Mouse (Mus musculus): ENCODE measurements around the gene Atg2b. TPM values are rescaled to one million over a fixed set of nuclear protein-coding genes. Genes with fewer than 3 reads are reported as not detected.

Atg2b gene
- total and polyA plus RNA-seq, 3 experiments: 28.3 to 35.9 TPM; not detected in 1

DNA sequence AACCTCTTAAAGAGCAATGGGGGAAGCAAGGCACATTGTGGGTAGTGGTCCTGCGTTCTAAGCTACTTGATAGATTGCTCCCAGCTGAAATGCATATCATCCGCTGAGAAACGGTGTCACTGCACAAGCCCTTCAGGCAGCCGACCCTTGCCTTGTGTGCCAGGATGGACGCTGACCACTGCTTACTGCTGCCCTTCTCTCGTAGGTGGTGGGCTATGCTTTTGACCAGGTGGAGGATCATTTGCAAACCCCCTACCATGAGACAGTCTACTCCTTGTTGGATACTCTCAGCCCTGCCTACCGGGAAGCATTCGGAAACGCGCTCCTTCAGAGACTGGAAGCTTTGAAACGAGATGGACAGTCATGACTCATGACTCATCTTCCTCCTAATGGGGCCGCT lies 15.4 kb upstream of the Atg2b start:
- Histone ChIP-seq H3K9ac (ENCODE audit: control insufficient read depth, low read depth, low read length, poor library complexity, severe bottlenecking) (no peak overlapping the region), H3K9me3 (replicated peaks; ENCODE audit: insufficient read depth, low read length) (no peaks in the 10 kb centered on the region), H3K27me3 (ENCODE audit: control insufficient read depth in 1 of 2, insufficient read depth in 2 of 2, low read length in 2 of 2) (no peaks in the 10 kb centered on the region), H3K4me3 (ENCODE audit: control insufficient read depth in 1 of 2, insufficient read depth in 1 of 2, low read depth in 2 of 2, low read length in 2 of 2) (no peak overlapping the region), H3K4me1 (ENCODE audit: control insufficient read depth in 1 of 2, insufficient read depth in 2 of 2, low read length in 2 of 2) (peaks cover 0 to 3% of the 10 kb centered on the region in 2 experiments; a peak in 2 of 4 replicates), H3K79me2 (ENCODE audit: control insufficient read depth, insufficient read depth, low read length, poor library complexity) (no peaks in the 10 kb centered on the region), H3K36me3 (ENCODE audit: control insufficient read depth in 1 of 2, insufficient read depth in 2 of 2, low read length in 2 of 2) (peaks cover 0 to 2% of the 10 kb centered on the region in 2 experiments; a peak in 1 of 4 replicates), H3K27ac (ENCODE audit: control insufficient read depth, low read depth, low read length) (no peak overlapping the region)
- no peak for DNase-seq (ENCODE audit: low read depth, low spot score)
- no peak for TF ChIP-seq SMC3 (IDR thresholded peaks at IDR 0.05; ENCODE audit: low read depth, low read length)
- no peak for TF ChIP-seq NRF1 (IDR thresholded peaks at IDR 0.05; ENCODE audit: insufficient read depth, low read depth, low read length, poor library complexity, severe bottlenecking)
- TF ChIP-seq MEF2A (IDR thresholded peaks at IDR 0.05; ENCODE audit: extremely low read depth, insufficient replicate concordance, low read depth, low read length, poor library complexity, severe bottlenecking): no peak
- no peak for TF ChIP-seq ZC3H11A (IDR thresholded peaks at IDR 0.05; ENCODE audit: low read depth, low read length)
- TF ChIP-seq TCF12 (IDR thresholded peaks at IDR 0.05; ENCODE audit: low read depth, low read length): no peak
- TF ChIP-seq POLR2AphosphoS2 (IDR thresholded peaks at IDR 0.05; ENCODE audit: low read length): no peak

DNA sequence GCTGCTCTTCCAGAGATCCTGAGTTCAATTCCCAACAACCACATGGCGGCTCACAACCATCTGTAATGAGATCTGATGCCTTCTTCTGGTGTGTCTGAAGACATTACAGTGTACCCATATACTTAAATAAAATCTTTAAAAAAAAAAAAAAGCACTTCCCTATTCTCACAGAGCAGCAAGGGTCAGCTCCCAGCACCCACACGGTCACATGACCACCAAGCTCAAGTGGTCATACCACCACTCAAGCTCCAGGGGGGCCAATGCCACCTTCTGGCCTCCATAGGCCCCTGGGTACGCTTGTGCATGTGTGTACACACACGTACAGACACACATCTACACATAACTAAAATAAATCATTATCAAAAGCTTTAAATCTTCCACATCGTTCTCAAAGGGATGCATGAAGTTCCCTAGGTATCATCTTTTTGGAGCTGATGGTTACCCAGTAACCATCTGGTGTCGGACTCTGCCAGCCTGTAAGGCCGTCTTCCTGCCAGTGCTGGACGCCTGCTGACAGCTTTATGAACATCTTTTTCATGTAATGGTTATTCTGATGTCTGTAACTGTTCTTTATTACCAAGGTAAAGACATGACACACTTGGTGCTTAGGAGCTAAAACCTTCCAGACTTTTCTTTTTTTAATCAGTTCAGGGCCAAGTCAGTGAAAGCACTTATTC lies 12.2 kb upstream of the Atg2b start:
- DNase-seq (ENCODE audit: low read depth, low spot score): no peak
- no peaks in the 10 kb centered on the region for H3K27me3 ChIP-seq (ENCODE audit: control insufficient read depth in 1 of 2, insufficient read depth in 2 of 2, low read length in 2 of 2)
- H3K9me3 ChIP-seq (replicated peaks; ENCODE audit: insufficient read depth, low read length): no peaks in the 10 kb centered on the region
- H3K36me3 ChIP-seq (ENCODE audit: control insufficient read depth in 1 of 2, insufficient read depth in 2 of 2, low read length in 2 of 2): no peaks in the 10 kb centered on the region
- no peak overlapping the region for H3K4me3 ChIP-seq (ENCODE audit: control insufficient read depth in 1 of 2, insufficient read depth in 1 of 2, low read depth in 2 of 2, low read length in 2 of 2)
- no peaks in the 10 kb centered on the region for H3K4me1 ChIP-seq (ENCODE audit: control insufficient read depth in 1 of 2, insufficient read depth in 2 of 2, low read length in 2 of 2)
- TF ChIP-seq ZNF384 (IDR thresholded peaks at IDR 0.05; ENCODE audit: low read depth, low read length): peak; percentile 70
- TF ChIP-seq USF1 (IDR thresholded peaks at IDR 0.05; ENCODE audit: low read depth, low read length): peak; percentile 66
- no peak for TF ChIP-seq TAL1 (IDR thresholded peaks at IDR 0.05; ENCODE audit: low read length)
- no peaks in the 10 kb centered on the region for H3K79me2 ChIP-seq (ENCODE audit: control insufficient read depth, insufficient read depth, low read length, poor library complexity)
- no peak overlapping the region for H3K9ac ChIP-seq (ENCODE audit: control insufficient read depth, low read depth, low read length, poor library complexity, severe bottlenecking)
- H3K27ac ChIP-seq (ENCODE audit: control insufficient read depth, low read depth, low read length): no peak overlapping the region

GRCm38 (mm10) chr12:105695848-105696247 lies 10.8 kb upstream of the Atg2b start:
- no peak for DNase-seq (ENCODE audit: low read depth, low spot score)
- Histone ChIP-seq H3K4me3 (ENCODE audit: control insufficient read depth in 1 of 2, insufficient read depth in 1 of 2, low read depth in 2 of 2, low read length in 2 of 2) (no peak overlapping the region), H3K9ac (ENCODE audit: control insufficient read depth, low read depth, low read length, poor library complexity, severe bottlenecking) (no peak overlapping the region), H3K36me3 (ENCODE audit: control insufficient read depth in 1 of 2, insufficient read depth in 2 of 2, low read length in 2 of 2) (no peaks in the 10 kb centered on the region), H3K4me1 (ENCODE audit: control insufficient read depth in 1 of 2, insufficient read depth in 2 of 2, low read length in 2 of 2) (no peaks in the 10 kb centered on the region), H3K9me3 (replicated peaks; ENCODE audit: insufficient read depth, low read length) (no peaks in the 10 kb centered on the region), H3K79me2 (ENCODE audit: control insufficient read depth, insufficient read depth, low read length, poor library complexity) (no peaks in the 10 kb centered on the region), H3K27ac (ENCODE audit: control insufficient read depth, low read depth, low read length) (no peak overlapping the region), H3K27me3 (ENCODE audit: control insufficient read depth in 1 of 2, insufficient read depth in 2 of 2, low read length in 2 of 2) (no peaks in the 10 kb centered on the region)
- TF ChIP-seq RCOR1 (IDR thresholded peaks at IDR 0.05; ENCODE audit: low read depth, low read length) (no peak), ETS1 (IDR thresholded peaks at IDR 0.05; ENCODE audit: low read depth, low read length) (no peak), USF2 (IDR thresholded peaks at IDR 0.05; ENCODE audit: borderline replicate concordance in 1 of 2, insufficient read depth in 1 of 2, low read depth in 1 of 2, low read length in 2 of 2) (peak in 1 of 2 experiments; percentile 24; a peak in 1 of 4 replicates), TAL1 (IDR thresholded peaks at IDR 0.05; ENCODE audit: low read length) (no peak), USF1 (IDR thresholded peaks at IDR 0.05; ENCODE audit: low read depth, low read length) (peak; percentile 55), E2F4 (IDR thresholded peaks at IDR 0.05; ENCODE audit: borderline replicate concordance, low read depth, low read length) (no peak), TBP (IDR thresholded peaks at IDR 0.05; ENCODE audit: low read depth, low read length) (no peak), MYB (IDR thresholded peaks at IDR 0.05; ENCODE audit: low read depth, low read length) (no peak)

All from MEL (cell line).